Mouse (Mus musculus) heart, postnatal 0 days (tissue): ENCODE data around the gene Nup62. TPM values are rescaled to one million over a fixed set of nuclear protein-coding genes. Genes with fewer than 3 reads are reported as not detected.
"Not testable (repeated sequence)": the region's sequence is repeated elsewhere in the genome, so short reads cannot be mapped to it uniquely, and the experiment has no call there.

Experiments used
- ATAC-seq: fragments of 200-750 bp; cut with Nextera tagmentation; 2 replicates; pipeline ENCODE4 v1.8.0; 2017; ENCODE audit warnings: low read depth, moderate number of reproducible peaks, moderate library complexity; ENCODE audit not compliant: insufficient read depth
- DNase-seq: peaks from one replicate; pipeline ENCODE4 v3.0.0-alpha.2; 2016; ENCODE audit warnings: low spot score
- H3K27ac ChIP-seq: fragments of 300-500 bp; sonication (generic); 2 replicates; pipeline ENCODE4 v1.5.1; 2014; ENCODE audit warnings: low read depth, mild to moderate bottlenecking
- H3K27me3 ChIP-seq: fragments of 300-500 bp; sonication (generic); 2 replicates; pipeline ENCODE4 v1.6.1; 2014; ENCODE audit warnings: low read length, mixed read lengths; ENCODE audit not compliant: control insufficient read depth, insufficient read depth
- H3K36me3 ChIP-seq: fragments of 300-500 bp; sonication (generic); replicated peaks from 2 replicates; pipeline ENCODE4 v1.6.1; 2014; ENCODE audit warnings: low read length, mixed read lengths; ENCODE audit not compliant: control insufficient read depth, insufficient read depth
- H3K4me1 ChIP-seq: fragments of 300-500 bp; sonication (generic); 2 replicates; pipeline ENCODE4 v1.6.1; 2014; ENCODE audit warnings: antibody characterized with exemption; ENCODE audit not compliant: control insufficient read depth, insufficient read depth
- H3K4me2 ChIP-seq: fragments of 300-500 bp; sonication (generic); 2 replicates; pipeline ENCODE4 v1.6.1; 2014; ENCODE audit warnings: low read depth, mild to moderate bottlenecking, low read length, moderate library complexity
- H3K4me3 ChIP-seq: fragments of 300-500 bp; sonication (generic); 2 replicates; pipeline ENCODE4 v1.5.1; 2014; ENCODE audit warnings: low read depth, low read length
- H3K9ac ChIP-seq: fragments of 300-500 bp; sonication (generic); replicated peaks from 2 replicates; pipeline ENCODE4 v1.6.1; 2014; ENCODE audit warnings: low read depth, low read length, mixed read lengths
- H3K9me3 ChIP-seq: fragments of 300-500 bp; sonication (generic); replicated peaks from 2 replicates; pipeline ENCODE4 v1.6.1; 2016; ENCODE audit warnings: low read length; ENCODE audit not compliant: control insufficient read depth
- CTCF ChIP-seq: IDR thresholded peaks from 2 replicates; pipeline ENCODE4 v1.5.1; 2016; ENCODE audit warnings: antibody characterized with exemption, control low read depth, low read depth
- EP300 ChIP-seq: IDR thresholded peaks from 2 replicates; pipeline ENCODE4 v1.6.1; 2016; ENCODE audit warnings: antibody characterized with exemption, low read depth
- WGBS: fragments of 180-500 bp; shearing (Covaris S2); extraction: QIAGEN DNeasy Blood & Tissue Kit; methylation state at CpG from one replicate; pipeline ENCODE4 v1.1.7; 2014; 5-methylcytosine and 5-hydroxymethylcytosine counted together
- microRNA counts: library from miRNA; unstranded; fragments of <30 nt; microRNA quantifications from one replicate; lab custom pipeline; 2015
- microRNA-seq: library from miRNA; unstranded; fragments of <30 nt; microRNA quantifications from one replicate; pipeline ENCODE4, GENCODE M21; 2016
- polyA plus RNA-seq: library from polyadenylated mRNA; unstranded; fragments of >200 nt; fragmentation: Nextera tagmentation; extraction: Ambion mirVana; gene quantifications from 2 replicates; pipeline ENCODE4 v1.2.1, GENCODE M21; 2015
- total RNA-seq: library from RNA; depleted of rRNA; stranded (reverse); fragments of >200 nt; gene quantifications from 2 replicates; pipeline ENCODE4 v1.2.3, GENCODE M21; 2014; ENCODE audit warnings: low replicate concordance; rRNA removed

Nup62 gene
- total and polyA plus RNA-seq, 2 experiments from 2014 or later, result 40.9 to 75.3 TPM

- peak overlapping the region; percentile 96; the same call in 1 of the 2 replicates for H3K9ac ChIP-seq
- TF ChIP-seq CTCF, result no peak
- TF ChIP-seq EP300, result no peak
- H3K4me2 ChIP-seq, result peak overlapping the region; percentile 83
- H3K4me1 ChIP-seq, result peaks cover 35% of the 10 kb centered on the region
- ATAC-seq (no peak), DNase-seq (no peak)
- peak overlapping the region; percentile 99; the same call in 1 of the 2 replicates for H3K4me3 ChIP-seq
- H3K27ac ChIP-seq, result peak overlapping the region; percentile 100
- no peaks in the 10 kb centered on the region for H3K9me3 ChIP-seq
- H3K36me3 ChIP-seq, result no peaks in the 10 kb centered on the region
- WGBS, result 86% methylated on average over 6 of the region's 6 CpGs
- H3K27me3 ChIP-seq, result no peaks in the 10 kb centered on the region
These were observed 54.7 kb downstream of the Nup62 start for GRCm38 (mm10) chr7:44870614-44871013.

- Histone ChIP-seq H3K9me3 (no peaks in the 10 kb centered on the region), H3K27me3 (no peaks in the 10 kb centered on the region), H3K27ac (no peak overlapping the region), H3K36me3 (peaks cover under 1% of the 10 kb centered on the region; the same call in 1 of the 2 replicates), H3K4me1 (peaks cover 30% of the 10 kb centered on the region), H3K9ac (no peak overlapping the region), H3K4me3 (no peak overlapping the region), H3K4me2 (no peak overlapping the region)
- DNase-seq (no peak), ATAC-seq (no peak)
- 53% methylated on average over 1 of the region's 1 CpGs for WGBS
- TF ChIP-seq EP300 (no peak), CTCF (no peak)
These were observed 55.3 kb downstream of the Nup62 start for GRCm38 (mm10) chr7:44871181-44871580.

GRCm38 (mm10) chr7:44871774-44872173 is 55.9 kb downstream of the Nup62 start:
- not testable (repeated sequence) for DNase-seq, H3K36me3 ChIP-seq, H3K27me3 ChIP-seq, H3K27ac ChIP-seq, H3K9me3 ChIP-seq, ATAC-seq, H3K4me3 ChIP-seq, H3K9ac ChIP-seq, H3K4me2 ChIP-seq
- H3K4me1 ChIP-seq, result peaks cover 24% of the 10 kb centered on the region
- 92% methylated on average over 2 of the region's 2 CpGs for WGBS

- DNase-seq (peak; percentile 75), ATAC-seq (peak; percentile 87)
- Histone ChIP-seq H3K27me3 (no peaks in the 10 kb centered on the region), H3K4me1 (peaks cover 21% of the 10 kb centered on the region), H3K9ac (no peak overlapping the region), H3K27ac (peak overlapping the region; percentile 80), H3K4me3 (no peak overlapping the region), H3K4me2 (no peak overlapping the region), H3K9me3 (no peaks in the 10 kb centered on the region), H3K36me3 (peaks cover 67% of the 10 kb centered on the region)
- WGBS, result 42% methylated on average over 14 of the region's 14 CpGs
- TF ChIP-seq CTCF (no peak), EP300 (peak; percentile 71; the same call in 1 of the 2 replicates)
These were observed 61.9 kb downstream of the Nup62 start for GRCm38 (mm10) chr7:44877833-44878232.

MicroRNAs encoded within 50 kb of the gene (microRNA counts, 519-probe panel; counts per million panel counts)
- not detected for microRNA mmu-miR-707 (lab: Ali Mortazavi, UCI)

Small RNA genes within 50 kb of the gene (microRNA-seq; reads per million reads assigned to microRNA genes)
- gene Mir707, result not detected

Other genes with a start within 250 kb of the Nup62 start
- gene Napsa, start 243.7 kb upstream of the Nup62 start, total RNA-seq, result 1.2 TPM in 1 of 2 replicates, not detected in the other
- 0.65 and 0.81 TPM in 2 replicates for gene Napsa, start 243.7 kb upstream of the Nup62 start, polyA plus RNA-seq
- not detected in 2 replicates for gene Kcnc3, start 225.4 kb upstream of the Nup62 start, total RNA-seq
- gene Kcnc3, start 225.4 kb upstream of the Nup62 start, polyA plus RNA-seq, result not detected in 2 replicates
- 2.9 TPM in 2 replicates for gene Myh14, start 145.2 kb upstream of the Nup62 start, total RNA-seq
- 0.89 and 1.4 TPM in 2 replicates for gene Myh14, start 145.2 kb upstream of the Nup62 start, polyA plus RNA-seq
- gene Izumo2, start 107.3 kb upstream of the Nup62 start, total RNA-seq, result not detected in 2 replicates
- gene Izumo2, start 107.3 kb upstream of the Nup62 start, polyA plus RNA-seq, result not detected in 2 replicates
- 25.7 and 31.7 TPM in 2 replicates for gene Vrk3, start 67.7 kb upstream of the Nup62 start, total RNA-seq
- 28.7 and 32.9 TPM in 2 replicates for gene Vrk3, start 67.7 kb upstream of the Nup62 start, polyA plus RNA-seq
- gene Zfp473, start 65.0 kb upstream of the Nup62 start, total RNA-seq, result 0.46 TPM in 1 of 2 replicates, not detected in the other
- gene Zfp473, start 65.0 kb upstream of the Nup62 start, polyA plus RNA-seq, result 0.15 TPM in 2 replicates
- not detected in 2 replicates for gene Il4i1, start 299 bp downstream of the Nup62 start, total RNA-seq
- 0.93 and 1.1 TPM in 2 replicates for gene Il4i1, start 299 bp downstream of the Nup62 start, polyA plus RNA-seq
- gene Atf5, start 570 bp downstream of the Nup62 start, total RNA-seq, result 5.6 and 16.0 TPM in 2 replicates
- 3.0 and 3.5 TPM in 2 replicates for gene Atf5, start 570 bp downstream of the Nup62 start, polyA plus RNA-seq
- 81.8 and 137 TPM in 2 replicates for gene Akt1s1, start 32.9 kb downstream of the Nup62 start, total RNA-seq
- gene Akt1s1, start 32.9 kb downstream of the Nup62 start, polyA plus RNA-seq, result 91.3 and 91.8 TPM in 2 replicates
- 43.5 and 101 TPM in 2 replicates for gene Tbc1d17, start 33.0 kb downstream of the Nup62 start, total RNA-seq
- 51.7 and 57.5 TPM in 2 replicates for gene Tbc1d17, start 33.0 kb downstream of the Nup62 start, polyA plus RNA-seq
- 43.6 and 45.9 TPM in 2 replicates for gene Pnkp, start 41.1 kb downstream of the Nup62 start, total RNA-seq
- 24.5 and 27.2 TPM in 2 replicates for gene Pnkp, start 41.1 kb downstream of the Nup62 start, polyA plus RNA-seq
- gene Ptov1, start 53.7 kb downstream of the Nup62 start, total RNA-seq, result 335 and 364 TPM in 2 replicates
- gene Ptov1, start 53.7 kb downstream of the Nup62 start, polyA plus RNA-seq, result 246 and 248 TPM in 2 replicates
- gene Med25, start 76.6 kb downstream of the Nup62 start, total RNA-seq, result 112 and 136 TPM in 2 replicates
- gene Med25, start 76.6 kb downstream of the Nup62 start, polyA plus RNA-seq, result 69.0 and 73.3 TPM in 2 replicates
- 25.0 and 50.8 TPM in 2 replicates for gene Fuz, start 80.0 kb downstream of the Nup62 start, total RNA-seq
- 10.0 and 12.0 TPM in 2 replicates for gene Fuz, start 80.0 kb downstream of the Nup62 start, polyA plus RNA-seq
- 63.1 and 99.0 TPM in 2 replicates for gene Ap2a1, start 113.4 kb downstream of the Nup62 start, total RNA-seq
- 36.2 and 37.1 TPM in 2 replicates for gene Ap2a1, start 113.4 kb downstream of the Nup62 start, polyA plus RNA-seq
- not detected in 2 replicates for gene Tsks, start 127.1 kb downstream of the Nup62 start, total RNA-seq
- 0.16 and 0.27 TPM in 2 replicates for gene Tsks, start 127.1 kb downstream of the Nup62 start, polyA plus RNA-seq
- 7.5 and 12.7 TPM in 2 replicates for gene Cpt1c, start 158.8 kb downstream of the Nup62 start, total RNA-seq
- gene Cpt1c, start 158.8 kb downstream of the Nup62 start, polyA plus RNA-seq, result 3.4 and 3.9 TPM in 2 replicates
- 152 and 173 TPM in 2 replicates for gene Prmt1, start 170.5 kb downstream of the Nup62 start, total RNA-seq
- gene Prmt1, start 170.5 kb downstream of the Nup62 start, polyA plus RNA-seq, result 271 and 300 TPM in 2 replicates
- 31.7 and 61.1 TPM in 2 replicates for gene Irf3, start 181.6 kb downstream of the Nup62 start, total RNA-seq
- 44.8 and 51.7 TPM in 2 replicates for gene Irf3, start 181.6 kb downstream of the Nup62 start, polyA plus RNA-seq
- 20.3 and 22.0 TPM in 2 replicates for gene Bcl2l12, start 182.6 kb downstream of the Nup62 start, total RNA-seq
- 25.5 and 27.5 TPM in 2 replicates for gene Bcl2l12, start 182.6 kb downstream of the Nup62 start, polyA plus RNA-seq
- 37.8 and 38.9 TPM in 2 replicates for gene Scaf1, start 200.3 kb downstream of the Nup62 start, total RNA-seq
- gene Scaf1, start 200.3 kb downstream of the Nup62 start, polyA plus RNA-seq, result 15.9 and 17.9 TPM in 2 replicates
- 38.4 and 62.0 TPM in 2 replicates for gene Rras, start 201.9 kb downstream of the Nup62 start, total RNA-seq
- gene Rras, start 201.9 kb downstream of the Nup62 start, polyA plus RNA-seq, result 85.7 and 90.0 TPM in 2 replicates
- 5.4 and 12.5 TPM in 2 replicates for gene Prr12, start 236.8 kb downstream of the Nup62 start, total RNA-seq
- gene Prr12, start 236.8 kb downstream of the Nup62 start, polyA plus RNA-seq, result 3.8 TPM in 2 replicates
- 21.5 and 73.9 TPM in 2 replicates for gene Nosip, start 246.3 kb downstream of the Nup62 start, total RNA-seq
- gene Nosip, start 246.3 kb downstream of the Nup62 start, polyA plus RNA-seq, result 38.2 and 43.7 TPM in 2 replicates
- gene Prrg2, start 246.6 kb downstream of the Nup62 start, total RNA-seq, result 8.3 and 22.0 TPM in 2 replicates
- gene Prrg2, start 246.6 kb downstream of the Nup62 start, polyA plus RNA-seq, result 12.4 and 13.3 TPM in 2 replicates